Mouse (Mus musculus): ENCODE measurements at regions not wholly inside any gene's neighbourhood (a gene's known extent, or its start where the extent isn't known, plus 50 kb on each side); places are given as distances from the start of the nearest gene placed in this dataset.

DNA sequence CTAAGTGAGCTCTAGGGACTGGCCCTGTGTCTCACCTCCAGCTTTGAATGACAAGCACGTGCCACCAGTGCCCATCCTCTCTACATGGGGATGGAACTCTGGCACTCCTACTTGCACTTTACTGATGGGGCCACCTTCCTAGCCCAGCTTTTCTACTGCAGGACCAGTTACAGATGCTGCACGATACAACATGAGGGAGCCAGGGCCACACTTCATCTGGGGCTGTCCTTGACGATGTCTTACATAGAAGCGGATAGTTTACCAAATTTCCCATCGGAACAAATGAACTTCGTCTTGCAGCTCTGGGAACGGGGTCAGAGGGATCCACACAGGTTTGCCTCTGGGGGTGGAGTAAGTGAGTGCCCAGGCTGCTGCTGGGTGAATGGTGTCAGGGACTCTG lies 253.7 kb upstream of the Dio3 start:
- in situ Hi-C loops (cut with MboI, MseI) = no loop called here

- in situ Hi-C loops (cut with MboI, MseI) = no loop called here
Measured at GRCm38 (mm10) chr12:110026033-110026750, 252.7 kb upstream of the Dio3 start.

DNA sequence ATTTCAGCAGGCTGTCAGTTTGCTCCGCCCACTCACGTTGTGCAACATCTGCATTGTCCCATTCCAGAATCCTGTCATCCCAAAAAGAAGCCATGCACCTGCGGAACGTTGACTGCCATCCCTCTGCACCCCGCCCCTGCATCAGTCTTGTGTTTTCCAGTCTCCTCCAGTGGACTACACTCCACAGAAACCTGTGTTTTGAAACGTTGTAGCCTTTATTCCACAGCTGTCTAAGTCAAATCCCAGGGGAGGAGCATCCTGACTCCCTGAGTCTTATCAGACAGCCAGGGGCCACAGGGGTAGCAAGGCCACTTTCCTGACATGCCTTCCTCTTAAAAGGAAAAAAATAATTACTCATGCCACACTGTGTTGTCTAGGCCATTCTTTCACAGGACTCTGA lies 251.5 kb upstream of the Dio3 start:
- in situ Hi-C loops (cut with MboI, MseI) = no loop called here

DNA sequence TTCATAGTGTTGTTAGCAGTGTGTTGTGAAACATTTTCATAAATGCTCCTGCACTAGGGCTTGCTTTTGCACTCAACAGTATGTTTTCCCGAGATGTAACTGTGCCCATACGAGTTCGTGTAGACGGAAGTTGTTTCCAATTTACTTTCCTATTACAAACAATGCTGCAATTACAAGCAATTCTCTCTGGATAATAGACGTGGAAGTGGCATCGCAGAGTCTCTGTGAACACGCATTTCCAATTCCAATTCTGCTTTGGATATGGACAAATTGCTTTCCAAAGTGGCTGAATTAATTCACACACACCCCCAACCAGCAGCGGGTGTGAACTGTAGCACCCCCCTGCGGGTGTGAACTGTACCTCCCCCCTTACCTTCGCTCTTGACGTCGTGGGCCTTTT lies 250.9 kb upstream of the Dio3 start:
- in situ Hi-C loops (cut with MboI, MseI) = no loop called here

DNA sequence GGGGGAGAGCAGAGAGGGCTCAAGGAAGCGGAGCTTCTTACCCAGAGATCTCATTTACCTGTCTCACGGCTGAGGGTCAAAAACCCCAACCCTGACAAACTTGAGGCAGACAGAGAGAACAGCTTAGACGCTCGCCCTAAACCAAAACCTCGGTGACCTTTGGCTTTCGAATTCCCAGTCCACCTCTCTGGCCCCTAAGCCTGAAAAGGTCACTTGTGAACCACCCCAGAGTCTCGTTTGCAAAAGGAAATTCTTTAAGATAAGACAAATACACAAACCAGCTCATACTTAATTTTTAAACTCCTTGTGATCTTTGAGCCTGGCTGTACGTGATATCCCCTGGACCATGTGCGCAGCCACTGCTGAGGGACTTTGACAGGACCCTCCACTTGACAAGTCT lies 250.2 kb upstream of the Dio3 start:
- in situ Hi-C loops (cut with MboI, MseI) = no loop called here

GRCm38 (mm10) chr12:110031326-110031725 lies 247.5 kb upstream of the Dio3 start:
- in situ Hi-C loops (cut with MboI, MseI) = loop anchor here (5.0 kb wide), 1 partner anchor 341 kb away; no protein-coding TSS in a partner anchor

DNA sequence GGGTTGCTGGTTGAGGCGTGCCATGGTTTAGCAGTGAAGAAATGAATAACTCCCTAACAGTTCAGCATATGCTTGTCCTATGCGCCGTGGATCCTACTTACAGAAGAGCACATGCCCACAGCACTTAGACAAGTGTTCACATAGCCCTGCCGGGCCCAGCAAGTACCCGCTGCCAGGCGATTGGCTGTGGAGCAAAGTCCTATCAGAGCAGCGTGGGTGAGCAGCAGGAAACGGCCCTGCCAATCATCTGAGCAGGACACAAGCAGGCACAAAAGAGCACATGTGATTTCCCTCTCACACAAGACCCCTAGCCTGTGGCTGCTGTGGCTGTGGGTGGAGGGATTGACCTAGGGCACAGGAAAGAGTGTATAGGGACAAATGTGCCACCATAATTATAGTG lies 243.7 kb upstream of the Dio3 start:
- in situ Hi-C loops (cut with MboI, MseI) = no loop called here

- in situ Hi-C loops (cut with MboI, MseI) = no loop called here
Measured at GRCm38 (mm10) chr12:110040682-110041081, 238.2 kb upstream of the Dio3 start.

- in situ Hi-C loops (cut with MboI, MseI) = no loop called here
Measured at GRCm38 (mm10) chr12:110041782-110042181, 237.1 kb upstream of the Dio3 start.

- in situ Hi-C loops (cut with MboI, MseI) = no loop called here
Measured at GRCm38 (mm10) chr12:110044266-110044665, 234.6 kb upstream of the Dio3 start.

DNA sequence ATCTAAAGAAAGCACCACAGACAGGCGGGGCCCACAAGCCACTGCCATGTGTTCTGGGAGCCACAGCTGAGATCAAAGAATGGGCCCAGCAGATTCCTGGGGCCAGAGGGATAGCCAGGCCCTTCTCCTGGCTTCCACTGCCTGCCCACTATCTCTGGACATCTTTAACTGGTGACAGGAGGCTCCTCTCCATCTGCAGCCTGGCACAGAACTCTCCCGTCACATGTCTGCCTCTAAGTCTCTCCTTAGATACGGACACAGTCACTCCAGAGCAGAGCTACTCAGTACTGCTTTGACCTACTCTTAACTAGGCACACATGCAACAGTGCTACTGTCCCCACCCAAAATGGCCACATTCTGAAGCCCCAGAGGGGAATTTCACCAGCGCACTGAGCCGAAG lies 234.1 kb upstream of the Dio3 start:
- in situ Hi-C loops (cut with MboI, MseI) = no loop called here

- in situ Hi-C loops (cut with MboI, MseI) = no loop called here
Measured at GRCm38 (mm10) chr12:110045770-110046330, 233.0 kb upstream of the Dio3 start.

DNA sequence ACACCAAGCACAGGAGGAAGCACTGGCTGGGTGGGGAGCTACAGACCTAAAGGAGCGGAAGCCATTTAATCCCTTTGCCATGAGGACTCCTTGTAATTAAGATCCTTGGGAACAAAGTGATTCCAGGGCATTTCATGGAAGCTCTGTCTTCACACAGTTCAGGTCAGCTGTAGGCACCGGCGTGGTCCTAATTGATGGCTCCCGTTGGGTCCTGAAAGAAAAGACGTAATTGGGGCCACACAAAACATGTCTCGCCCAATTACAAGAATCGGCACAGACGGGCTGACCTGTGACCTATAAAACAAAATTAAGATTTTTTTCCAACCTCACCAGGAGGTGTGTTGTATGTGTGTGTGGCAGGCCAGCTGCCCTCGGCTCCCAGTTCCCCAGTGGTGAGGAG lies 232.3 kb upstream of the Dio3 start:
- in situ Hi-C loops (cut with MboI, MseI) = no loop called here

DNA sequence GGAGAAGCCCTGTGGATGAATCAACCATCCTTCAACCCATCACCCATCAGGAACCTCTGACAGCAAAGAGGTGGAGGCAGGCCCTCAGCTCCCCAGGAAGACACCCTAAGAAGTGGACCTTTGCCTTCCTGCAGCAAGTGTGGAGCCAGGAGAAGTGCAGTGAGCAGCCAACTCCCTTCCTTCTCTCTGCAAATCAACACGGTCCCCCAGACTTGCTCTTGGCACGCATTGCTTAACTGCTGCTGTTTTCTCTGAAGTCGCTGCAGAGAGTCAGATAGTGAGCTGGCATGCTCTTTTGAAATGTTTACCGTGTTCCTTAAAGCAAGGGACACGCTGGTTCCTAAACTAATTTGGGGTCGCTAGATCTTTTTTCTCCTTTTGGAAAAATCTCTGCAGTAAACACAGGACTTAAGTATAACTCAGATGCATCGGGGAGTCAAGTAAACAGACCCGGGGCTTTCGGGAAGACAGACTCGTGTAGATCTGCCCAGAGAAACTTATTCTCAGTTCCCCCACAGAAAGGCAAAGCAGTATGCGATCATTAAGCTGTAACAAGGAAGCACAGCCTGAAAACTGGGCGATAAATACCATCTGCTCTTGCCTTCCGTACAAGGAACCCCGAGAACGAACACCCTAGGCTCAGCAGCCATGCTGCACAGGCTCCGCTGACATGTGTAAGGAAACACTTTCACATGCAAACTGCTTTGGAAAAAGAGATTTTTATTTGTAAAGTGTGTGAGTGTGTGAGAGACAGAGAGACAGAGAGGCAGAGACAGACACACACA lies 231.2 kb upstream of the Dio3 start:
- in situ Hi-C loops (cut with MboI, MseI) = no loop called here

DNA sequence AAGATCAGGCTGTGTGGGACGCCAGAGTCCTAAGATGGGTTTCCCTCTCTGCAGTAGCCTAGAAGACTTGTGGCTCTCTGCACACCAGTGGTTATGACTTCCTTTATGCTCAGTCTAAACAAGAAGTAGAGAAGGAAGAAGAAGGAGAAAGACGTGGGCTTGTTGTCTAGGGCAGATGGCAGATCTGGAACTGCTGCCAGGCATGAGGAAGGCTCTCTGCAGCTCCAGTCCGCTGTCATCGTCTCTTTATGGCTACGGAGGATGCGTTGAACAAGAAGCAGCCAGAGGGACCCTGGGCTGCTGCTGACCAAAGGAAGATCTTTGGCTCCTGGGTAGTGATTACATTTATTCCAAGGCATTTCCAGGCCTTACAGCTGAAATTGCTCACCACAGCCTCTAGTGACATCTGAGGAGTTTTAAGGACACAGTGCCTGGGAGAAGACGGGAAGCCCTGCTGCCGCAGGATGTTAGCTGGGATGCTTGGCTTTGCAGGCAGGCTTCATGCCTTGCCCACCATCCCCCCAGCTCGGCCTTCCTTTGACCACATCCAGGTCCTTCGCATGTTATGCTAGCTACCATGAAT lies 229.6 kb upstream of the Dio3 start:
- in situ Hi-C loops (cut with MboI, MseI) = no loop called here

GRCm38 (mm10) chr12:110059321-110059720 lies 219.5 kb upstream of the Dio3 start:
- in situ Hi-C loops (cut with MboI, MseI) = no loop called here

DNA sequence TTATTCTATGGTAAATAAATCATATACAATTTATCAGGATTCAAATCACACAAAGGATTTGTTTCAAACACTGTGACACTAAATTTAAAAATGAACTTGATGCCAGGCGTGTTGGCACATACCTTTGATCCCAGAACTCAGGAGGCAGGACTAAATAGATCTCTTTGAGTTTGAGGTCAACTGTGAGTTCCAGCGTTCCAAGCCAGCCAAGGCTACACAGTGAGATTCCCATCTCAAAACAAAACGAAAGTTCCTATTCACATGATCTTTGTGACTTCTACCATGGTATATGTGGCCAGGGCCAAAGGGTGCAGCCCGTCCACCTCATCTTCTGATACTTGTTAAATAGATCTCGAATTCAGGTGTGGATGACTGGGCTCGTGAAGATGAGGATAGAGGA lies 216.9 kb upstream of the Dio3 start:
- in situ Hi-C loops (cut with MboI, MseI) = no loop called here

- in situ Hi-C loops (cut with MboI, MseI) = no loop called here
Measured at GRCm38 (mm10) chr12:110063013-110063412, 215.9 kb upstream of the Dio3 start.

DNA sequence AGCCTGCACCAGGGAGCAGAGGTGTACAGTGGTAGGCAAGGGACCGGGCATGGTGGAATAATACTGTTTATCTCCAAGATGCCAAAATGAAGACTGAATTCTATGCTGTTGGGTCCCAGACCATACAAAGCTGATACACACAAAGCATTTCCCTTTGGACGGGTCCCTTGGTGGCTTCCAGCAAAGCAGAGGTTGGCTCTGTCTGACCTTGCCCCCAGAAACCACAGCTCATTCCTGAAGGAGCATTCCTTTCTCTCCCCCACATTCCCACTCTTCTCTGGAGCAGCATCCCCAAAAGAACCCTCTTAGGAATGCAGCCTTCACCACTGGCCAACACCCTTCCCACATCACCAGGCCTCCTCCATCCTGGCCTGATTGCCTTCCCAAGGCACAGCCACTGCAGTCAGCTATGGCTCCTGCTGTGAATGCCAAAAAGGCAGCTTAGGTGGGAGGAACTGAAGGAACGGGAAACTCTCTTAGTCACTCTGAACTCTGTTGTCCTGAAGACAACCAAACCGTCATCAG lies 212.4 kb upstream of the Dio3 start:
- in situ Hi-C loops (cut with MboI, MseI) = no loop called here

GRCm38 (mm10) chr12:110070506-110070905 lies 208.4 kb upstream of the Dio3 start:
- in situ Hi-C loops (cut with MboI, MseI) = no loop called here

DNA sequence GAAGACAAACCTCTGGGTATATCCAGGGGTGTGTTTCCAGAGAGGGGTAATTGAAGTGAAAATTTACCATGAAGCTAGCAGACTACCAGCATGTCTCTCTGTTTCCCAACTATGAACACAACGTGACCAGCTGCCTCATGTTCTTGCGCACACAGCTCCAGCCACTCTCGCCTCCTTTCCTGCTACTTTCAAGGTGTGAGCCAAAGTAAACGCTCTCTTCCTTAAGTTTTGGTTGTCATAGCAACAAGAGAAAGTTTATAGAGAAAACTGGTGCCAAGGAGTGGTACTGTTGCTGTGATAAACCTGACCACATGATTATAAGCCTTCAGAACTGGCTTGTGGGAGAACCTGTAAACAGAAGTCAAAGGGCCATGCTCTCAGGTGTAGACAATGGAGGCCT lies 207.0 kb upstream of the Dio3 start:
- in situ Hi-C loops (cut with MboI, MseI) = no loop called here

- in situ Hi-C loops (cut with MboI, MseI) = no loop called here
Measured at GRCm38 (mm10) chr12:110074921-110075320, 203.9 kb upstream of the Dio3 start.
